Mouse (Mus musculus) myocyte (in vitro differentiated cells): ENCODE results near the gene Duoxa2. TPM values are rescaled to one million over a fixed set of nuclear protein-coding genes. Genes with fewer than 3 reads are reported as not detected.
"Not testable (repeated sequence)": the region's sequence is repeated elsewhere in the genome, so short reads cannot be mapped to it uniquely, and the experiment has no call there.

ENCODE experiments used
- H3K27me3 ChIP-seq: one replicate; pipeline ENCODE4 v1.6.1; 2011; ENCODE audit not compliant: control insufficient read depth, insufficient read depth, insufficient read length
- H3K36me3 ChIP-seq: one replicate; pipeline ENCODE4 v1.6.1; 2011; ENCODE audit not compliant: control insufficient read depth, insufficient read depth
- H3K4me2 ChIP-seq: one replicate; pipeline ENCODE4 v1.6.1; 2011; ENCODE audit warnings: low read depth, control low read depth
- H3K4me3 ChIP-seq: one replicate; pipeline ENCODE4 v1.5.1; 2011; ENCODE audit warnings: mild to moderate bottlenecking, control low read depth, moderate library complexity
- H3K79me2 ChIP-seq: one replicate; pipeline ENCODE4 v1.6.1; 2011; ENCODE audit not compliant: control insufficient read depth, insufficient read depth
- H3ac ChIP-seq: one replicate; pipeline ENCODE4 v1.6.1; 2011; ENCODE audit not compliant: control insufficient read depth, insufficient read length
- CEBPB ChIP-seq: IDR thresholded peaks from 2 replicates; pipeline ENCODE4 v1.6.1; 2011; ENCODE audit warnings: mild to moderate bottlenecking, moderate library complexity; ENCODE audit not compliant: poor library complexity, insufficient read depth, severe bottlenecking
- E2F4 ChIP-seq: IDR thresholded peaks from one replicate; pipeline ENCODE4 v1.6.1; 2011; ENCODE audit warnings: mild to moderate bottlenecking, control low read depth, moderate library complexity; ENCODE audit not compliant: insufficient read depth
- MAX ChIP-seq: IDR thresholded peaks from one replicate; pipeline ENCODE4 v1.6.1; 2011; ENCODE audit warnings: low read depth, mild to moderate bottlenecking, control low read depth
- MYOD1 ChIP-seq, 3 experiments: IDR thresholded peaks; one replicate each; pipeline ENCODE4 v1.6.1; 2011; ENCODE audit warnings: control low read depth in 2 of 3, low read depth in 2 of 3, mild to moderate bottlenecking in 2 of 3, moderate library complexity in 1 of 3; ENCODE audit not compliant: insufficient read length in 2 of 3, control insufficient read depth in 1 of 3
- MYOG ChIP-seq, 3 experiments: IDR thresholded peaks; one replicate each; pipeline ENCODE4 v1.6.1; 2011; ENCODE audit warnings: control low read depth in 2 of 3, low read depth in 2 of 3, mild to moderate bottlenecking in 2 of 3; ENCODE audit not compliant: insufficient read length in 2 of 3, control insufficient read depth in 1 of 3, insufficient read depth in 1 of 3
- POLR2A ChIP-seq: IDR thresholded peaks from one replicate; pipeline ENCODE4 v1.6.1; 2011; ENCODE audit warnings: low read depth, mild to moderate bottlenecking, control low read depth, moderate library complexity; ENCODE audit not compliant: insufficient read length
- POLR2AphosphoS2 ChIP-seq: IDR thresholded peaks from one replicate; pipeline ENCODE4 v1.6.1; 2011; ENCODE audit warnings: low read depth, control low read depth; ENCODE audit not compliant: insufficient read length
- REST ChIP-seq: IDR thresholded peaks from one replicate; pipeline ENCODE4 v1.6.1; 2011; ENCODE audit warnings: mild to moderate bottlenecking, control low read depth, moderate library complexity; ENCODE audit not compliant: insufficient read depth, insufficient read length
- SRF ChIP-seq: IDR thresholded peaks from one replicate; pipeline ENCODE4 v1.6.1; 2011; ENCODE audit warnings: low read depth; ENCODE audit not compliant: control insufficient read depth, insufficient read length
- TCF12 ChIP-seq: IDR thresholded peaks from one replicate; pipeline ENCODE4 v1.6.1; 2011; ENCODE audit warnings: mild to moderate bottlenecking, control low read depth; ENCODE audit not compliant: poor library complexity, insufficient read depth, severe bottlenecking
- TCF3 ChIP-seq: IDR thresholded peaks from one replicate; pipeline ENCODE4 v1.6.1; 2011; ENCODE audit warnings: low read depth, control low read depth; ENCODE audit not compliant: insufficient read length
- USF1 ChIP-seq: IDR thresholded peaks from one replicate; pipeline ENCODE4 v1.6.1; 2011; ENCODE audit warnings: low read depth, mild to moderate bottlenecking, control low read depth, moderate library complexity
- polyA plus RNA-seq: library from polyadenylated mRNA; unstranded; fragments of >200 nt; fragmentation: generic; extraction: Trizol; gene quantifications from one replicate; pipeline ENCODE4 v1.2.1, GENCODE M21; 2012; ENCODE audit warnings: missing spikeins

Gene Duoxa2
- polyA plus RNA-seq, 1 experiment, result not detected

GRCm38 (mm10) chr2:122327986-122328385 is 29.3 kb downstream of the Duoxa2 start:
- Histone ChIP-seq H3K79me2 (no peaks in the 10 kb centered on the region), H3ac (no peak overlapping the region), H3K27me3 (no peaks in the 10 kb centered on the region), H3K4me3 (no peak overlapping the region), H3K36me3 (no peaks in the 10 kb centered on the region), H3K4me2 (peak overlapping the region; percentile 50)
- TF ChIP-seq CEBPB, result no peak
- TF ChIP-seq REST, result no peak
- no peak for TF ChIP-seq E2F4
- TF ChIP-seq SRF, result no peak
- TF ChIP-seq POLR2AphosphoS2, result no peak
- no peak for TF ChIP-seq TCF12
- no peak for TF ChIP-seq USF1
- TF ChIP-seq POLR2A, result no peak
- no peak for TF ChIP-seq MAX
- no peak for TF ChIP-seq MYOD1 (IDR thresholded peaks at IDR 0.05; ENCODE audit: control insufficient read depth in 1 of 3, insufficient read length in 2 of 3, low read depth in 2 of 3)
- TF ChIP-seq MYOG (IDR thresholded peaks at IDR 0.05; ENCODE audit: control insufficient read depth in 1 of 3, insufficient read depth in 1 of 3, insufficient read length in 2 of 3, low read depth in 2 of 3), result no peak
- no peak for TF ChIP-seq TCF3

GRCm38 (mm10) chr2:122330317-122330716 is 31.6 kb downstream of the Duoxa2 start:
- H3K4me2 ChIP-seq, H3K27me3 ChIP-seq, H3K79me2 ChIP-seq: not testable (repeated sequence)

GRCm38 (mm10) chr2:122332222-122332621 is 33.5 kb downstream of the Duoxa2 start:
- Histone ChIP-seq H3ac (no peak overlapping the region), H3K27me3 (no peaks in the 10 kb centered on the region), H3K4me2 (no peak overlapping the region), H3K79me2 (no peaks in the 10 kb centered on the region), H3K36me3 (no peaks in the 10 kb centered on the region), H3K4me3 (no peak overlapping the region)
- no peak for TF ChIP-seq POLR2AphosphoS2
- no peak for TF ChIP-seq E2F4
- TF ChIP-seq USF1, result no peak
- TF ChIP-seq CEBPB, result no peak
- TF ChIP-seq MYOD1 (IDR thresholded peaks at IDR 0.05; ENCODE audit: control insufficient read depth in 1 of 3, insufficient read length in 2 of 3, low read depth in 2 of 3), result no peak
- no peak for TF ChIP-seq TCF12
- TF ChIP-seq POLR2A, result no peak
- no peak for TF ChIP-seq MYOG (IDR thresholded peaks at IDR 0.05; ENCODE audit: control insufficient read depth in 1 of 3, insufficient read depth in 1 of 3, insufficient read length in 2 of 3, low read depth in 2 of 3)
- no peak for TF ChIP-seq REST
- TF ChIP-seq TCF3, result no peak
- no peak for TF ChIP-seq MAX
- no peak for TF ChIP-seq SRF

More at GRCm38 (mm10) chr2:122330317-122330716, 31.6 kb downstream of the Duoxa2 start:
- H3ac ChIP-seq, H3K4me3 ChIP-seq, H3K36me3 ChIP-seq: not testable (repeated sequence)

GRCm38 (mm10) chr2:122334170-122334569 is 35.5 kb downstream of the Duoxa2 start:
- H3K4me3 ChIP-seq, result no peak overlapping the region
- H3K36me3 ChIP-seq, result no peaks in the 10 kb centered on the region
- H3ac ChIP-seq, result no peak overlapping the region
- TF ChIP-seq POLR2A, result no peak
- no peak for TF ChIP-seq MAX
- TF ChIP-seq MYOD1 (IDR thresholded peaks at IDR 0.05; ENCODE audit: control insufficient read depth in 1 of 3, insufficient read length in 2 of 3, low read depth in 2 of 3), result no peak
- TF ChIP-seq POLR2AphosphoS2, result no peak
- TF ChIP-seq CEBPB, result no peak
- no peak for TF ChIP-seq SRF
- TF ChIP-seq USF1, result no peak
- TF ChIP-seq TCF3, result no peak
- TF ChIP-seq E2F4, result no peak
- TF ChIP-seq MYOG (IDR thresholded peaks at IDR 0.05; ENCODE audit: control insufficient read depth in 1 of 3, insufficient read depth in 1 of 3, insufficient read length in 2 of 3, low read depth in 2 of 3), result no peak
- H3K79me2 ChIP-seq, result no peaks in the 10 kb centered on the region
- H3K27me3 ChIP-seq, result no peaks in the 10 kb centered on the region
- no peak overlapping the region for H3K4me2 ChIP-seq

GRCm38 (mm10) chr2:122337291-122337690 is 38.6 kb downstream of the Duoxa2 start:
- TF ChIP-seq MAX, result no peak
- TF ChIP-seq POLR2AphosphoS2, result no peak
- TF ChIP-seq USF1, result no peak
- no peak for TF ChIP-seq CEBPB
- no peak for TF ChIP-seq REST
- no peak for TF ChIP-seq E2F4
- TF ChIP-seq TCF3, result no peak
- TF ChIP-seq TCF12, result no peak
- TF ChIP-seq MYOG (IDR thresholded peaks at IDR 0.05; ENCODE audit: control insufficient read depth in 1 of 3, insufficient read depth in 1 of 3, insufficient read length in 2 of 3, low read depth in 2 of 3), result no peak
- no peak for TF ChIP-seq MYOD1 (IDR thresholded peaks at IDR 0.05; ENCODE audit: control insufficient read depth in 1 of 3, insufficient read length in 2 of 3, low read depth in 2 of 3)
- TF ChIP-seq SRF, result no peak
- no peak for TF ChIP-seq POLR2A
- no peak overlapping the region for H3ac ChIP-seq
- H3K36me3 ChIP-seq, result no peaks in the 10 kb centered on the region
- H3K79me2 ChIP-seq, result no peaks in the 10 kb centered on the region
- H3K4me3 ChIP-seq, result no peak overlapping the region
- H3K27me3 ChIP-seq, result no peaks in the 10 kb centered on the region
- no peak overlapping the region for H3K4me2 ChIP-seq
